Mouse (Mus musculus) C2C12 (cell line): ENCODE measurements around the gene Cadps2.

Experiments
- CEBPB ChIP-seq: IDR thresholded peaks from one replicate; pipeline ENCODE4 v1.6.1; 2011; ENCODE audit warnings: low read depth, mild to moderate bottlenecking, control low read depth, moderate library complexity
- CTCF ChIP-seq: IDR thresholded peaks from one replicate; pipeline ENCODE4 v1.5.1; 2011; ENCODE audit not compliant: control insufficient read depth, insufficient read depth, insufficient read length
- MAX ChIP-seq: IDR thresholded peaks from one replicate; pipeline ENCODE4 v1.6.1; 2011; ENCODE audit warnings: mild to moderate bottlenecking, control low read depth
- MYOG ChIP-seq: IDR thresholded peaks from one replicate; pipeline ENCODE4 v1.6.1; 2011; ENCODE audit not compliant: control insufficient read depth, insufficient read length; ENCODE audit errors: extremely low read depth
- USF1 ChIP-seq: IDR thresholded peaks from one replicate; pipeline ENCODE4 v1.6.1; 2011; ENCODE audit warnings: low read depth, mild to moderate bottlenecking, control low read depth, moderate library complexity

- no peak for TF ChIP-seq MAX
- TF ChIP-seq CTCF, result no peak
- TF ChIP-seq CEBPB, result no peak
- no peak for TF ChIP-seq USF1
- no peak for TF ChIP-seq MYOG
These were observed 366.5 kb downstream of the Cadps2 start for GRCm38 (mm10) chr6:23472686-23473085.
